Mouse (Mus musculus) spleen, adult 12 weeks (tissue): ENCODE measurements around the gene Cwh43.
A peak's percentile ranks its signal among the peaks of the same experiment; 100 is the strongest.

ENCODE experiments used
- DNase-seq: peaks from one replicate; pipeline ENCODE4 v3.0.0; 2022; ENCODE audit warnings: low spot score

Gene Cwh43

DNA sequence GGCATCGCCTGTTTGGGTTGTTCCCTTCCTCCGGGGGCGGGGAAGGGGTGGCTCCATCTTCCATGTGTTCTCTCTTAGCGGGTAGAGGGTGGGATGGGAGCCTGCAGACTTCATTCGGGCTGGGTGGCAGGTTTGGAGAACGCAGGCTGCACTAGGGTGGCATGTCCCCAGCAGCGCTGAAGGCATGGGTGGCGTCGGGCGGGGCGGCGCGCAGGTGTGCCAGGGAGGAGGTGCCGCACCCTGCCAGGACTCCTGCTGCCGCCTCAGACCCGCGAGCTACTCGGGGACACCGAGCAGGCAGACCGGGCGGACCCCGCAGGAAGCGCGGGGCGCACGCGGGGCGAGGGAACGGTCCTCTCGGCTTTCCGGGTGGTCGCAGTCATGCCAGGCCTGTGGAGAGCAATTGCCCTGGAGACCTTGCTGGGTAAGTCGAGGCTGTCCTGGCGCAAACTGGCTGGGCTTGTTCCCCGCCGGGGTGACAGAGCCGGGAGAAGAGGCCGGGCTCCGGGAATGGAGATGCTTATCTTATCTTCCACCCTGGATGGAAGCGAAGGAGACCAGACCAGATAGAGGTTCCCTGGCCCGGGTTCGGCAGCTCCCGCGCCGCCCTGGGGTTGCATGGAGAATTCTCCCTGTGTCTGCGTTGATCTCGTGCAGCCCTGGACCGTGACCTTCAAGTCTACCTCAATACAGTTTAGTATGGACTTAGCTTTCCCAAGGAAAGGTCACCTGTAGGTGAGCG is at the start of gene Cwh43:
Gene Cwh43, plus strand, starts transcription at position 95 of the 742 bp plus-strand sequence.
- DNase-seq: no peak

DNA sequence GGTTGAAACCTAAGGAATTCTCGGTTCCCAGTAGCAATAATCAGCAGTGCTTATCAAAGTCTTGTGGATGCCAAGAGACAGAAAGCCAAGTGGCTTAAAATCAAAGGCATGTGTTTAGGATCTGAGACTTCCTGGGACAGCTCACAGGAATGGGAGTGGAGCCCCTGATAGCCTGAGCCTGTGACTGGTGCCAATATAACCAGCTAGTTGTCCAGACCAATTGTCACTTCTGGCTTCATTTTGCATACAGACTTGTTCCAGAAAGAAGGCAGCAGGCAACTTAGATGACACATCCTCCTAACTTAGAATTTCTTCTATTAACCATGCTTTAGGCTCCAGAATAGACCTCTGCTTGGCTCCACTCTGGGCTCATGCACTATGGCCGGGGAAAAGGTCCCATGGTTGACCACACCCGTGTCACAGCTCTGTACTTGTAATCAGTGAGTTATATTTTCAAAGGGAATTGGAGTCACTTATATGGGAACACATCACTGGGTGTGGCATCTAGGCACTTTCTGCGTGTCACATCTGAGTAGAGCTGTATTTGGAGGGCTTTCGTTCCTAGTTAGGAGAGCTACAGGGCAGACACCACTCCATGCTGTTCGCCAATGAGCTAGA is 46.6 kb upstream of the Cwh43 start:
- no peak for DNase-seq

DNA sequence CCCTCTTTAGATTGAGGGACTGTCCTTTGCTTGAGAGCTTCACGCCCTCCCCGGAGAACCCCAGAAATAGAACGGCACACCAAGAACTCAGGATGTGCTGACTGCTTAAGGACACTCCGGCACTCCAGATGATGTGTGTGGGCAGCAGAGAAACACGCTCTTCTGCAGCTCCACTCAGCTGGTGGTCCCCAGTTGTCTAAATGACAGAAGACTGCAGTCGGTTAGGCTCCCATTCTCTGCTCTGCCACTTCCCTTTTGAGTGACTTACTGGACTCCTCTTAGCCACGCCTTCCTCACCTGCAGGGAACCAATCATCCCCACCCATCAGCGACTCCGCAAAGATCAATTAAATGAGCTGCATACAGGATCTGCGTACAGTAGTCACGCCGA is 46.1 kb upstream of the Cwh43 start:
- no peak for DNase-seq

DNA sequence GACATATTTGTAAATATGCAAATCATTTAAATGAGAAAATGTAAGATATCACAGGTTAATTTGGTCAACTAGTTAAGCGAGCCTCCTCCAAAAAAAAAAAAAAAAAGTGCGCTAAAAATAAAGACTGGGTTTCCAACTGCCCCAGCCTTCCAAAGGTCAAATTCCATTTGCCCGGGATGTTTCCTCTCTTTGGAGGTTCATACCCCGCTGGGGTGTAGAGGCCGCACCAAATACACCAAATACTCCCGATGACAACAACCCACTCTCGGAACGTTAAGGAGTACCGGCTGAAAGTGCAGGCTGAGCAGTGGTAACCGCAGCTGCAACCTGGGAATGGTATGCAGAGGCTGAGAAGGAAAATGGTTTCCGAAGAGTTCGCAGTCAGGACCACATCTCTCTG is 45.6 kb upstream of the Cwh43 start:
- no peak for DNase-seq

DNA sequence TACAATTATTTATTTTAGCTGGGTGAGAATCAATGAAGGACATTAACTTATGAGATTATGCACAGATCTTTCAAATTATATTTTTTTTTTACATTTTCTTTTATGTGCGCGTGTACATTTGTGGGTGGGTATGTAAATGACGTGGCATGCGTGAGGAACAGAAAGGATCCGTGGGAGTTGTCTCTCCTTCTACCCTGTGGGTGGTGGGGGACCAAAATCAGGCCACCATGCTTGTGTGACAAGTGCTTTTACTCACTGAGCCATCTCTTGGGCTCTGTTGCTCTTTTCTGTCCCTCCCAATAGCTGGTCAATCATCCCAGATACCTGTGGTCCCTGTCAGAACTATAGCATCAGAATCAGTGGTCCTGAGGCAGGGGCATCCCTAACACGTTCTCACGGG is 43.5 kb upstream of the Cwh43 start:
- DNase-seq: no peak

DNA sequence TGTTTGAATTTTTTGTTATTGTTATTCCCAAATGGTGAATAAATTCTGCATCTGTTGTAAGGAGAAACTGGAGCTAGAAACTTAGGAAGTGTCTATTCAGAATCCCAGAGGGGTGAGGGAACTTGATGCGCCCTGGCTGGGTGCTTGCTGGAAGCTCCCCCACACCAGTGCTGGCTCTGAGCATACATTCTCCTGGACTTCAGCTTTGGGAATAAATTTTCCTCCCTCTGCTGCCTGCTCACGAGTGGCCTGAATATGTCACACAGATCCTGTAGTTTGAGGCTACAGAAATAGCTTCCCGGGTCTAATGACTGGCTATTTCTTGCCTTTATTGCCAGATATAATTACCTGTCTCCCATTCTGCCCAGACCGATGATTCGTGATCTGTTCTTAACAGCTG is 43.1 kb upstream of the Cwh43 start:
- DNase-seq: no peak

DNA sequence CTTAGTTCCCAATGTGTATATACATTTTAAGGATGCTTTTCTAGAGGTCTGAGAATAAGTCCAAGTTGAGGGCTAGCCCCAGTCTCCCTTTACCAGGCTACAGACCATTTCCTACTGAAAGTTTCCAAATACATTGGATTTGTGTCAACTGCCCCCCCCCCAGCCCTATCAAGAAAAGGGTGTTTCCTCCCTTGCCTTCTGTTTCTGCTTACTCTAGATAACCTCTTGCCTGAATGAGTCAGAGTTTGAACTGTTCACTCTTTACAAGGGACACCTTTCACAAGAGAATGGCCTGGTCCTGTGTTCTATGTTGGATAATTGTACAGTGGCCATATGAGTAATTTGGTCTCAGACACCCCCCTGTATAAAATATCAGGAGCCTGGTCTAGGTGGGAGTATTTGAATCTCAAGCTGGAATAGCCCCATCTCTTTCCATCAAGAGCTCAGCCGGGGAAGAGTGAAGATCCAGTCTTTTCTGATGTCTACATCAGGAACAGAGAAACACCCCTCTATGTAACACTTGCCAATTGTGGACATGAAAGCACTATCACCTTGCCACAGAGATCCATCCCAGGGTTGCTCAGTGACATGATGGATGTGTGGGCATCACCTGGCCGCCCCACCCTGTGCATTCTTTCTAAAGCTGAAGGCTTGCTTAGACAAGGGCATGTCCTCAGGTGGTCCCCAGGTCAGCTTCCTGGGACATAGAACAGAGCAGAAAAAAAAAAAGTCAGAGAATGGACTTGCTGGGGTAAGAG is 41.6 kb upstream of the Cwh43 start:
- DNase-seq: peak; percentile 15

DNA sequence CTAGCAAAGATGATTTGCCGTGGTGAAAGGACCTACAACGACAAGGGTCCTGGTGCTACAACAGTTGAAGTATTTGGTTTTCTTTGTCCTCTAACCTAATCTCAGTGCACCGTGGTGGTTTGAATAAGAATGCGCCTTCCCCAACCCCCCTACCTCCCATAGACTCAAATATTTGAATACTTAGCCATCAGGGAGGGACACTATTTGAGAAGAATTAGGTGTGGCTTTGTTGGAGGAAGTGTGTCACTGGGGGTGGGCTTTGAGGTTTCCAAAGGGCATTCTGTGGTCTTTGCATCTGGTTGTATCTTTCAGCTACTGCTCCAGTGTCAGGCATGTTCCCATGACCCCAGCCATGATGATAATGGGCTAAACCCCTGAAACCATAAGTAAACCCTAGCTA is 38.0 kb upstream of the Cwh43 start:
- DNase-seq: no peak

DNA sequence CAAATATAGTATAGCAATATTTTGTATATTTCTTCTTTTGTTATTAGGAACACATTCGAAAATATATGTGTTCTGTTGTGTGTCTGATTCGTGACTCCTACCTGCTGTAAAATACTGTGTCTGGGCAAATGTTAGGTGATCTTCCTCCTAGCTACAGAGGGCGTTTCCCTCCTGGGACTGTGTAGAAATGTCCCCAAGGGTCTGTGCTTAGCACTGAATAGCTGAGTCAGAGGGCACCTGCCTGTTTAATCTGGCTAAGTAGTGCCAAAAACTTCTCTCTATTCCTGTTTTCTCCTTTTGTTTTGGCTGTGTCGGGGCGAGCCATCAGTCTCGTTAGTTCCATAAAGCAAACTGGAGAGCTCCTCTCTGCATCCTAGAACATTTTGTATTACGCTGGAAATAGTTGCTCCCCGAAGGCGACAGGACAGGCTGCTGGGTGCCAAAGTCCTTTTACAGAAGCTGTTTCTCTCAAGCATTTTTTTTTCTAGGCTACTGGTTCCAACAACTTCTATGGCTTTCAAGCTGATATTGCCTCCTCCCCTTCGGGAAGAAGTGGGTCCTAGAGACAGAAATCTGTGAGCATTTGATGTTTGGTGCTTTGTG is 36.9 kb upstream of the Cwh43 start:
- no peak for DNase-seq

DNA sequence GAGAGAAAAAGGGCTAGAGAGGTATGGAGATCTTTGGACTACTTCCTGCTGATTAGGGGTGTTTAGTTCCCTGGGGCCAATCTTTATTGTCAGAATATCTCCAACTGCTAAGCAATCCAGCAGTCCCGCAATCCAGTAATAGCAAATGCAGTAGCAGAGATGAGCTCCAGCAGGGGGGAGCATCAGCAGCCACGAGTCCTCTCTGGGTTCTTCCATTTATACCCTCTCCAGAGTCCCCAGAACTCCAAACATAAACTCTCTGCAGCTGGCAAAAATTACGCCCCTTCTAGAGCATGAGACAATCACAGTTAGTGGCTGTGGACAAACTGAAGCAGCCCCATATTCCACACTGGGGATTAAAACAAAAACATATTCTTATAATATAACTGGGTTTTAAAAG is 36.1 kb upstream of the Cwh43 start:
- DNase-seq: no peak

DNA sequence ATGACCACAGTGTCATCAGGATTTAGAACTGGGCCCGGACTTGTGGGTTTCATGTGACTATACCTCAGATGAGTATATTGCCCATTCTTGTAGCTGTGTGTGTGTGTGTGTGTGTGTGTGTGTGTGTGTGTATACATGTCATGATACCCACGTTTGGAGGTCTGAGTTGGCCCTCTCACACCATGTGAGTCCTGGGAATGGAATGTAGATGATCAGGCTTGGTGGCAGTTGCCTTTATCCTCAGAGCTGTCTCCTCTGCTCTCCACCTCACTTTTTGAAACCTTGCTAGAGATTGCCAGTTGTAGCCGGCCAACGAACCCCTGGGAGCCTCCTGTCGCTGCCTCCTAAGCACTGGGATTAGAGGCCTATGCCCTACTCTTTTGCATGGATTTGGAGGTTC is 33.3 kb upstream of the Cwh43 start:
- DNase-seq: no peak

DNA sequence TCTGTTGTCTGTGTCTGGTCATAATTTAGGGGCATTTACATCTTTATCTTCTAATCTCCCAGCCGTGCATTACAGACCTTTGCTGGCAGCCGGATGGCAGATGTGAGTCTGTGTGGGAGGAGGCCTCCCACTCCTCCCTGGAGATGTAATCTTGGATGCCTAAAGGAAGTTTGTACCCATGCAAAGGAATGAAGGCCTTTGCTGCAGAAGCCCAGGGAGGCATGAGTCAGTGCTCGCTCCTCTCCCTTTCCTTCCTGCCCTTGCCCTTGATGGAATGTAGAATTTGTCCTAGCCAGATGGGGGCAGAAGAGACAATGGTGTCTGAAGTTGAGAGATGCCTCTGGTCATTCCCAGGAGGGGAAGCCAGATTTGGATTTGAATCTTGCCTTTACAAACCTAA is 32.7 kb upstream of the Cwh43 start:
- no peak for DNase-seq

DNA sequence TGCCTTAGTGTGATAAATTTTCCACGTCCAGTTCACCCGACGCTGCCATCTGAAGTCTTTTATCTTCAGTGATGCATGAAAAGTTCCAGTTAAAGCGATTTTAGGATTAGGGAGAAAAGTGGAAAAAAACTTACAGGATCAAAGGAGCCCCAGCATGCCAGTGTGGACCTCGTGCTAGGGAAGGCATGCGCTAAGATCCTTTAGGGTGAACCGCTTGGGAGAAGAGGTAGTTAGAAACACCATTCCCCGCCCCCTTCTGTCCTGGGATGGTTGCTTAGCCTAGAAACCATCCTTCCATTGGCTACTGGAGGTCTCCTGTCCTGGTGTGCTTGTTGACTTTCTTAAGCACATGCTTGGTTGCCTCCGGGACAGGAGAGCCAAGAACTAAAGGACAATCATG is 29.8 kb upstream of the Cwh43 start:
- no peak for DNase-seq

DNA sequence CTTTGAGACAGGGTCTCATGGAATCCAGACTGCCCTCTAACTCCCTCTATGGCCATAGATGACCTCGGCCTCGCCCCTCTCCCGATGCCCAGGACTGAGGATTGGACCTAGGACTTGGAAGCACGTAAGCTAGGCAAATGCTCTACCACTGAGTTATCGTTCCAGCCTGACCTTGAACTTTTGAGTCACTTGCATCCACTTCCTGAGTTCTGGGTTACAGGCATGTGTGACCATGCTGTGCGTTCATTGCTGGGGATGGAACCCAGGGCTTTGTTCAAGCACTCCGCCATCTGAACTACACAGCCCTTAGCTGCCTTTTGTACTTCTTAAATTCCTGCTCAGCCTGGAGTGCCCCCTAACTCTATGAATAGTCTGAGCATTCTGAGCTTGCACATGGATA is 29.4 kb upstream of the Cwh43 start:
- DNase-seq: no peak

DNA sequence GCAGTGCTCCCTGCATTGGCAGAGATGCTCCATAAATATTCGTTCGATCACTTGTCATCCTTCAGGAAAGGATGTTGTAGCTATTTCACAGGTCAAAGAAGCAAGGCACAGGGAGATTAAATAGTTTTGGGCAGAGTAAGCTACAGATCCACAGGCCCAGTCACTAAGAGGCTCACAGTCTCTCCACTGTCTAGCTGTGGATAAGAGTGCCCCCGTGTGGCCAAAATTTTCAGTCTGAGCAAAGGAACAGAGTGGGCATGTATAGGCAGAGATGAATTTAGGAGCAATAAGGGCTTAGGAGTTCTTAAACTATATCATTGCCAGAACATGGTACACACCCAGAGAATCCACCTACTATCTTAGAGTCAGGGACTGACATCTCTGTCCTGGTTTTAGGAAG is 26.0 kb upstream of the Cwh43 start:
- peak; percentile 69 for DNase-seq

DNA sequence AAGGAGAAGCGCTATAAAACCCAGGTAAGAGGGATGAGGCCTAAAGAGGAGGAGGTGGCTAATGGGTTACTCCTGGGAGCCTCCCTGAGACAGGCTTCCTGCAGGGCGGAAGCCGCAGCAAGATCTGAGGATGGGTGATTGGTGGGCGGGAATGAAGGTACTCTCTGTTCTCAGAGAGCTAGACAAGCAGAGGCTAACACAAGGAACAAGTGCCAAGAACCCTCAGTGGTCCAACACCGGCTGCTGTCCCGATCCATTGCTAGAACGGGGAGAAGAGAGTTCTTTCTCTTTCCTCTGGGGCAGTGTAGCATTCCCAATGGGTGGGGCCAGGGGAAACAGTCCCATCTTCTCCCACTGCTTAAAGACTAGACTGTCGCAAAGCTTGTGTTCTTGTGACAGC is 25.0 kb upstream of the Cwh43 start:
- no peak for DNase-seq

DNA sequence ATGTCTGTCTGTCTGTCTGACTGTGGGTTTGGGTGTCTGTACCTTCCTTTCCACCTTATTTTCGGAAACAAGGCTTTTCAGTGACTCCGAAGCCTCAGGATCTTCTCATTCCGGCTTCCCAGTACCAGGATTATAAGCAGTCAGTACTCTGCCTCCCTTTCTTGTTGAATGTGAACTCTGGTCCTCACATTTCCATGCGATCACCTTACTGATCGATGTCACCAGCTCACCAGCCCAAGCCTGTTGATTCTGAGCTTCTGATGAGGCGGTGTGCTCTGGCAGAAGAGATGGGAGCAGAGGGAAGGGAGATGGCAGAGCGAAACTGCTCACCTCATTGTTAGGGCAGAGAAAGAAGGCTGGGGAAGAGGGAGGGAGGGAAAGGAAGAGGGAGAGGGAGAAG is 24.4 kb upstream of the Cwh43 start:
- DNase-seq: no peak

DNA sequence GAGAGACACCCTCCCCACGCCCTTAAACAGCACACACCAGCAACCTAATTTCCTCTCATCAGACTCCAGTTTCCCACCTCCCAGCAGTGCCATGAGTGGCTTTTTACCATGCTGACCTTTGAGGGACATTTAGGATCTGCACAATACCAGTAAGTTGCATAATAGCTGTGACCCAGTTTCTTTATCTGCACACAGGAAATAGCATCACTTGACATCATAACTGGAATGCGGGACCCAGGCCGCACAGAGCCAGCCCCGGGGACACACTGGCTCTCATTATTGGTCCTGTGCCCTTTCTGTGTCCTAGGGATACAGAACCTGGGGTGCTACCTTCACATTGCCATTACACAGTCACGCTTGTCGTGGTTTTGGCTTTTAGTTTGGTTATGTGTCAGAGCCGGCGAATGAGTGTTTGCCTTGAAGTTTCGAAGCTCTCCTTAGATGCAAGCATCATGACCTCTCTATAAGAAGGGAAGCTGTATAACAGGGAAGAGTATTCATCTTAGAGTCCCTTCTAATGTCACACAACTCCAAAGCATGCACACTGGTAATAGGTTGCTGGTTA is 23.8 kb upstream of the Cwh43 start:
- DNase-seq: no peak

DNA sequence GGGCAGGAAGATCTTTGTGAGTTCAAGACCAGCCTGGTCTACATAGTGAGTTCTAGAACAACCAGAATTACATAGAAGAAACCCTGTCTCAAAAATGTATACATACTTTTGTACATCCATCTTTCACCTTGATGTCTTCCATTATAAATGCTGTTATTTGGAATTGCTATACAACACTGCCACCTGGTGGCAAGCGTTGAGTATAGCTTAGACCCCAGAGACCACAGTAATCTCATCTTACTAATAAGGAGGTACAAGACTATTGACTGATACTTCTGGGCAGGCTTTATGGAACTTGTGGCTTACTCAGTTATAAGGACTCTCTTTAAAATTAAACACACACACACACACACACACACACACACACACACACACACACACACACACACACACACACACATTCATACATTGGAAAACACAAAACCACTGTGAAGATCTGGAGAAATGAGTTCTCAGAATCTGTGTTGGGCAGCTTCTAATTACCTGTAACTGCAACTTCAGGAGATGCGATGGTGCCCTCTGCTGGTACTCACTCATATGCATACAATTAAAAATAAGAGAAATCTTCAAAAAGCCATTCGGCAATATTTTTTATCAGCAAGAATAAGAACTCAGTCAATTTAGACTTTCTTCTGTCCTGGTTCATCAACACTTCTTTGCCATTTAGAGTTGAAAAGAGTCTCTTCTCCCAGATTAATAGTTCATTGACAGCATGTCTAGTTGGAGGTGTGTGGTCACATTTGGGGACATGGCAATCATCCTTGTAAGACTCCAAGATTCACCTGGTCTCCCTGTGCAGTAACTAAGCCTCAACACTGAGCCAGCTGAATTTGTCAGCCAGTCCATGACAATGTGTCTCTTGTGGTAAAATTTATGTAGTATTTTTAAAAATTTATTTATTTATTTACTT is 22.9 kb upstream of the Cwh43 start:
- peak; percentile 40 for DNase-seq

DNA sequence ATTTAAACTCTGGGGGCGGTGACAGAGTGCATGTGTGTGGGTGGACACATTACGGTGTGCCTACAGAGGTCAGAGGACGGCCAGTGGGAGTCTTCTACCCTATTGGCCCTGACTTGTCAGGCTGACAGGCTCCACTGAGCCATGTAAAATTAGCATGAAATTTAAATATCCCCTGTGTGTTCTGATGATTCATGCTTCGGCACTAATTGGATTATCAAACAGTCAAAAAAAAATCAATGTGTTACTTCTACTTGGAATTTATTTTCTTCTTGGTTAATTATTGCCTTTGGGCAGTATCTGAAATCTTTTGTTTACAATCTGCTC is 22.3 kb upstream of the Cwh43 start:
- no peak for DNase-seq

DNA sequence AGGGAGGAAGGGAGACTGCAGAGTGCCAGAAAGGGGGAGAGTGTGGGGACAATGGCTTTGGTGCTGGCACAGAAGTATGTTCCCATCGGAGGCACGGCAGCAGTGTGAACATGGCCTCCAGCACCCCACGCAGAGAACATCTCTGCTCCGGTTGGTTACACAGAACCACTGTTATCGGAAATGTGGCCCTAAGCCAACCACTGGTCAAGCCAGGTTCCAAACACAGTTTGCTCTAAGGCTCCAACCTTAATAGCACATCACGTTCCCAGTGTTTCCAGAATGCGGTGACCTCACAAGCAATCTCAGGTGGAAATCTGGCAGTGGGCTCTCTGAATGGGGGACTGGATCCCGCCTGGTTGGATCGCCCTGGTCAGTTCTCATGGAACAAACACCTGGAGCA is 12.8 kb upstream of the Cwh43 start:
- DNase-seq: no peak
